Mouse (Mus musculus) ES-E14 (cell line): ENCODE results near the gene Prdm4.

Experiments
- CHD2 ChIP-seq: IDR thresholded peaks from 2 replicates; pipeline ENCODE4 v1.6.1; 2014; ENCODE audit warnings: mild to moderate bottlenecking, low read depth, low read length, inconsistent platforms
- HCFC1 ChIP-seq: IDR thresholded peaks from 2 replicates; pipeline ENCODE4 v1.6.1; 2012; ENCODE audit warnings: low read length, inconsistent platforms, borderline replicate concordance; ENCODE audit not compliant: insufficient read depth
- MAFK ChIP-seq: IDR thresholded peaks from 2 replicates; pipeline ENCODE4 v1.6.1; 2014; ENCODE audit warnings: mild to moderate bottlenecking, low read depth, low read length, inconsistent platforms; ENCODE audit not compliant: insufficient read depth
- ZC3H11A ChIP-seq: IDR thresholded peaks from 2 replicates; pipeline ENCODE4 v1.6.1; 2012; ENCODE audit warnings: low read depth, mild to moderate bottlenecking, inconsistent platforms, low read length, borderline replicate concordance
- ZNF384 ChIP-seq: IDR thresholded peaks from 2 replicates; pipeline ENCODE4 v1.6.1; 2012; ENCODE audit warnings: low read depth, low read length, inconsistent platforms

GRCm38 (mm10) chr10:85957464-85957950 lies 40.6 kb upstream of the Prdm4 start, which contains the start of gene Rtcb:
- no peak for TF ChIP-seq ZNF384
- TF ChIP-seq CHD2, result 0 out of 2 replicates have a peak, but pooled peaks have one; percentile 45
- peak; percentile 64; the same call in 1 of the 2 replicates for TF ChIP-seq HCFC1
- no peak for TF ChIP-seq MAFK
- TF ChIP-seq ZC3H11A, result no peak
